Mouse (Mus musculus) cerebellum, adult 9-11 months (tissue): ENCODE results near the gene Snap23.
"Not testable (repeated sequence)": the region's sequence is repeated elsewhere in the genome, so short reads cannot be mapped to it uniquely, and the experiment has no call there.

Experiments used
- DNase-seq: peaks from one replicate; pipeline ENCODE4 v3.0.0; 2022

The Snap23 gene

GRCm38 (mm10) chr2:120566886-120567797, at the start of gene Snap23:
Gene Snap23 (plus strand): TSS chr2:120567671.
- peak; percentile 97 for DNase-seq

GRCm38 (mm10) chr2:120518547-120519210, 48.8 kb upstream of the Snap23 start:
- DNase-seq = no peak

DNA sequence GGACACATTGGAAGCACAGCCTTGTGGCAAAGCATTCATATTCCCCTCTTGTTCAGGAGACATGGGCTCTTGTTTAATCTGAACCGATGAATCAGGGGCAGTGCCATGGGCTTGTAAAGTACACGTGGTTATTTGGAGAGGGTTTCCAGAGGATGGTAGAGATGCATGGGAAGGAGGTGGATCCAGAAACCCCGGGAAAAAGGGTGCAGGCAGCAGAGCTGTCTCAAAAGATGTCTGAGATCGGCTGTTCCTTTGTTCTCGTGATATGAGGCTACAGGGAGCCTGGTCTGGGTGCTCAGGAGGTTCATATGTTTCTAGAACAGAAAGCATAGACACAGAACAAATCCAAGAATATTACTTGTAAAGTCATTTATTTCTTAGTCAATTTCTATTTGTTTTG, 40.7 kb upstream of the Snap23 start:
- no peak for DNase-seq

- DNase-seq = no peak
These were observed 37.9 kb upstream of the Snap23 start for GRCm38 (mm10) chr2:120529531-120529930.

DNA sequence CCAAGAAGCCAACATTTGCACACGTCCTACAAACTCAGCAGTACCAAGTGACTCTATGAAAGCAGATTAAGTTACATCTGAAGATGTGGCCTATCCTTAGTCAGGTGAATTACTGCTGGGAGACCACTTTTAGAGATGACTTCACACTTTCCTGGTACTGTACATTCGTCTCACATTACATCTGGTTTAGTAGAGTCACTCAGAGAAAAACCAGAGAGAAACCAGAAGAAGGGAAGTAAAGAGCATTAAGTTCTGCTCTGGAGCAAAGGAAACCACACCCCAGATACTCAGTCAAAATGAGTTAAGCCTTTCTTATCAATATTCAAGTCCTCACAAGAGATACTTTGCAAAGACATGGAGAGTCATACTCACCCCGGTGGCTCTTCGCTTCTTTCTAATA, 36.2 kb upstream of the Snap23 start:
- DNase-seq = no peak

DNA sequence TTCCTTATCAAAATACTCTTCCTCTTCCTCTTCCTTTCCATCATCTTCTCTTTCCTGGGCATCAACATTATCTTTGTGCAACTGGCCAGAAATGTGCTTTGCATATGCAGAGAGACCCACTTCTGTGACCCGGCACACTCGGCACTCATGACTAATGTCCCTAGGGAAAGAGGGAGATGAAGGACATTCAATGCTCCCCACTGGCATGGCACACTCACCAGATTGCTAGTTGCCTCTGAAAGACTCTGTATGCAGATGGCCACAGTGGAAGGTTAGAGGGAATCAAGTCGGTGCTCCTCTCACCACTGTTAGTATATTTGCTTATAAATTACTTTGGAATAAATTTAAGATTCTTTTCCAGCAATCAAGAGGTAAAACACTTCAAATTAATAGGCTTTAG, 28.1 kb upstream of the Snap23 start:
- no peak for DNase-seq

GRCm38 (mm10) chr2:120539778-120540208, 27.7 kb upstream of the Snap23 start:
- peak; percentile 43 for DNase-seq

GRCm38 (mm10) chr2:120544732-120545131, 22.7 kb upstream of the Snap23 start:
- DNase-seq = no peak

DNA sequence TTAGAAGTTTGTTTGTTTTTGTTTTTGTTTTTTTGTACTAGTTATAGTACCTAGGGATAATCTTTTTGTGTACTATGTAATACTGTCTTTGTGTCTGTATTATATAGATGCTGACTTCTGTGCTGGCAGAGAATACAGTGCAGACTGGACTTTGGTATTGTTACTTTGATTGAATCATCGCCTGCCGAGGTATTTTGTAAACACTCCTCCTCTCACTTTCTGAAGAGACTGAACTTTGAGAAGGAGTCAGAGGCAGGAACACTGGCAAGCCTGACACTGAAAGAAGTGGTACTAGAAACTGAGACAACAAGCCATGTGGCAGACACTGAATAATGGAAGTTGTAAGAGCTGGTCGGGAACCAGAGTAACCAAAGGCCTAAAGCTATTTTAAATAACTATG, 10.6 kb upstream of the Snap23 start:
- no peak for DNase-seq

GRCm38 (mm10) chr2:120558813-120559212, 8.7 kb upstream of the Snap23 start:
- DNase-seq = no peak

GRCm38 (mm10) chr2:120561524-120561923, 5.9 kb upstream of the Snap23 start:
- DNase-seq = no peak

GRCm38 (mm10) chr2:120562859-120563234, 4.6 kb upstream of the Snap23 start:
- no peak for DNase-seq

GRCm38 (mm10) chr2:120563235-120563990, 4.1 kb upstream of the Snap23 start, which contains the start of gene Zfp106:
Gene Zfp106 (minus strand): TSS chr2:120563843.
- DNase-seq = peak; percentile 90

GRCm38 (mm10) chr2:120564548-120565188, 2.8 kb upstream of the Snap23 start:
- DNase-seq = not testable (repeated sequence)

DNA sequence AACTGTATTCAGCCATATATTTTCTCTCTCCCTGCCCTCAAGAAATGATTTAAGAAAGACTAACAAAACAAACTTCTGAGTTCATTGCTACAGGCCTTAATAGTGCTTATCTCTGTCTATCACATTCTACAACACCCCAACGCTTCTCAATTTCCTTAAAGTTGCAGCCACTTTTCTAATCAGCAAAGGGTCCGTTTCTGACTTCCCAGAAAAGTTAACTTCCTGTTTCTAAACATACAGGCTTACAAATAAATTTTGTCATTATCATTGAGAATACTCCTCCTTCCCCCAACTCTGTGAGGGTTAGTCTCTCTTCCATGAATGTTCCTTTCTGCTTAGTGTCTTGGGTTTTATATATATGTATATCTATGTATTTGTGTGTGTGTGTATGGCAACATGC, 2.1 kb upstream of the Snap23 start:
- no peak for DNase-seq

GRCm38 (mm10) chr2:120567798-120568320, 388 bp downstream of the Snap23 start:
- DNase-seq = no peak

DNA sequence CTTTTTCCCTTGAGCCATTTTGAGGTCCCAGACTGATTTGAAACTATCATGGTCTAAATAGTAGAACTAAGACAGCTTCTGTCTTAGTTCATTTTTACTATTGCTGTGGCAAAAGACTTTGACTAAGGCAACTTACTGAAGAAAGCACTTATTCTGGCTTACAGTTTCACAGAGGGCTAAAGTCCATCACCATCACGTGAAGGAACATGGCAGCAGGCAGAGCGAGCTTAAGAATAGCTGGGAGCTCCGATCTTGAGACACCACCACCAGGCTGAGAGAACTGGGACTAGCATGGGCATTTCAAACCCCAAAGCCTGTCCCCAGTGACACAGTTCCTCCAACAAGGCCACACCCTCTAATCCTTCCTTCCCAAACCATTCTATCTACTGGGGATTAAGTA, 3.6 kb downstream of the Snap23 start:
- no peak for DNase-seq

GRCm38 (mm10) chr2:120572161-120572560, 4.7 kb downstream of the Snap23 start:
- DNase-seq = not testable (repeated sequence)

GRCm38 (mm10) chr2:120575121-120575520, 7.7 kb downstream of the Snap23 start:
- DNase-seq = no peak

GRCm38 (mm10) chr2:120575978-120576377, 8.5 kb downstream of the Snap23 start:
- no peak for DNase-seq

DNA sequence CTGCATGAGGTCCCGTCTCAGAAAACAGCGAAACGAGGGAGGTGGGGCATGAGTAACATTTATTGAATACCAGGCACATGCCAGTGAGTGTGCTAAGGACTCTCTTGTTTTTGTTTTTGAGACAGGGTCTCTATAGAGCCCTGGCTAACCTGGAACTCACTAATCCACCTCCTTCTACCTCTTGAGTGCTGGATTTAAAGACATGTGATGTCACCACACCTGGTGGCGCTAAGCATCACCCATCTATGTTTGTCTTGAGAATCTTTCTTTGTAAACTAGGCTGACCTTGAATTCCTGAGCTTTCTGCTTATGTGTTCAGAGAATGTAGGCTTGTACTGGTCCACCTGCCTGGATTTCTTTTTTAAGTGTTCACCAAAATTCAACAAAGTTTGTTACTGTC, 10.3 kb downstream of the Snap23 start:
- no peak for DNase-seq

DNA sequence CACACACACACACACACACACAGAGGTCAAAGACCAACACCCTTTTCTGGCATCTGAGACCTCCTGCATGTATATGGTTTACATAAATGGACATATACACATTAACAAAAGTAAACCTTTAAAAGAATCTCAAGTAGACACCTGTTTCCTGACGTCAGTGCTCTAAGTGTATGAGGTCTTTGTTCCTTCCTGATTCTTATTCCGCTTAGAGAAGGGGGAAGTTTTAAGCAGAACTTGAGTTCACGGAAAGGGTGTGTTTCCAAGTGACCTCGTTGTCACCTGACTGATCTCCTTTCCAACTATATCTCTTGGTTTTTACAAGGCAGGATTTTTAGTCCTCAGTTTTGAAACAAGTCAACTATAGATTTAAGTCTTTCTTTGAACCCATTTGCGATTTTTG, 10.8 kb downstream of the Snap23 start:
- DNase-seq = no peak

DNA sequence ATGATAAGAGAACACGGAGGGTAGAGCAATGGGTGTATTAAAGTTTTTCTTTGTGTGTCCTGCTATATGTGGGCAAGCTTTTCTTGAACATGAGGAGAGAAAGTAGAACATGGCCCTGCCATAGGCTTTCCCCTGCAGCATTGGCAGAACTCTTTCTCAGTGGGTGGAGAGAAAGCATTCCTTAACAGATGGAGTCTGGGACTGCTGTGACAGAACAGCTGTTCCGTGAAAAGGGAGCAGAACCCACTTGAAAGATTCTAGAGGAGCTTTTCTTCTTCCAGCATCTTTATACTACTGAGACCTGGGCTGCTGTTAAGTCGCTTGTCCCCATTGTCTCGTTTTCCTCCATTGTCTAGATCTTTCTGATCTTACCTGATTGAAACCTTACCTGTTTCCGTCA, 22.3 kb downstream of the Snap23 start:
- no peak for DNase-seq
